Mouse (Mus musculus) testis, adult 2 months (tissue): ENCODE results near the gene Evl. TPM values are rescaled to one million over a fixed set of nuclear protein-coding genes. Genes with fewer than 3 reads are reported as not detected.

Experiments
- H3K27ac ChIP-seq: fragments of 200-500 bp; 2 replicates; pipeline ENCODE4 v1.5.1; 2012; ENCODE audit warnings: low read depth, low read length; ENCODE audit not compliant: control insufficient read depth, insufficient read depth
- H3K27me3 ChIP-seq: fragments of 200-500 bp; 2 replicates; pipeline ENCODE4 v1.6.1; 2012; ENCODE audit warnings: mild to moderate bottlenecking, low read length, moderate library complexity; ENCODE audit not compliant: control insufficient read depth, insufficient read depth
- H3K36me3 ChIP-seq: fragments of 200-500 bp; 2 replicates; pipeline ENCODE4 v1.6.1; 2012; ENCODE audit warnings: mild to moderate bottlenecking, low read length; ENCODE audit not compliant: control insufficient read depth, insufficient read depth
- H3K4me1 ChIP-seq: fragments of 200-500 bp; 2 replicates; pipeline ENCODE4 v1.6.1; 2012; ENCODE audit warnings: low read length; ENCODE audit not compliant: control insufficient read depth, insufficient read depth
- H3K4me3 ChIP-seq: fragments of 200-500 bp; 2 replicates; pipeline ENCODE4 v1.5.1; 2012; ENCODE audit warnings: low read depth, mild to moderate bottlenecking, low read length, moderate library complexity, mixed read lengths; ENCODE audit not compliant: control insufficient read depth
- CTCF ChIP-seq: fragments of 200-500 bp; IDR thresholded peaks from 2 replicates; pipeline ENCODE4 v1.5.1; 2012; ENCODE audit warnings: low read depth, mild to moderate bottlenecking, inconsistent platforms, low read length, moderate library complexity; ENCODE audit not compliant: control insufficient read depth, insufficient read depth, insufficient replicate concordance
- POLR2A ChIP-seq: fragments of 200-500 bp; IDR thresholded peaks from 2 replicates; pipeline ENCODE4 v1.6.1; 2012; ENCODE audit warnings: low read depth, mild to moderate bottlenecking, inconsistent platforms, low read length, moderate library complexity; ENCODE audit not compliant: control insufficient read depth
- polyA plus RNA-seq: library from polyadenylated mRNA; depleted of rRNA; stranded (reverse); fragments of >200 nt; gene quantifications from 2 replicates; pipeline ENCODE4 v1.2.3, GENCODE M21; 2012

Gene Evl
- polyA plus RNA-seq, 1 experiment, result 36.4 TPM

GRCm38 (mm10) chr12:108630741-108631688 is 76.5 kb downstream of the Evl start:
- Histone ChIP-seq H3K27ac (no peak overlapping the region), H3K27me3 (no peaks in the 10 kb centered on the region), H3K4me3 (no peak overlapping the region), H3K36me3 (no peaks in the 10 kb centered on the region), H3K4me1 (peaks cover 3% of the 10 kb centered on the region; the same call in 1 of the 2 replicates)
- no peak for TF ChIP-seq POLR2A
- TF ChIP-seq CTCF, result no peak

DNA sequence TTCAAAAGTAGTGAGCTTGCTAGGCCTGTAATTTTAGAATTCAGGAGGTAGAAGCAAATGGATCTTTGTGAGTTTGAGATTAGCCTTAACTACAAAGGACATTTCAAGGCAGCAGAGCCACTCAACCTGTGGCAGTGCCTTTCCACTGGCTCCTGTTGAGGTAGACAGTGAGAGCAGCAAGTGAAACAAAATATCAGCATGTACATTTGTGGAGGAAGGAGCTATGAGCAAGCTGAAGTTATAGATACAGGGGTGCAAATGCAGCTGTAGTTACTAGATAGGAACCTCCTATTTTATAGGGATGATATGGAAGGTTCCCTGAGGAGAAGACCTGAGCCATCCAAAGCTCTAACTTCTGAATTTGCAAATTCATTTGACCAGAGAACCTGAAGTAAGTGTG is 78.0 kb downstream of the Evl start:
- Histone ChIP-seq H3K4me3 (no peak overlapping the region), H3K4me1 (peaks cover 3% of the 10 kb centered on the region; the same call in 1 of the 2 replicates), H3K27me3 (no peaks in the 10 kb centered on the region), H3K27ac (no peak overlapping the region), H3K36me3 (no peaks in the 10 kb centered on the region)
- no peak for TF ChIP-seq POLR2A
- no peak for TF ChIP-seq CTCF

DNA sequence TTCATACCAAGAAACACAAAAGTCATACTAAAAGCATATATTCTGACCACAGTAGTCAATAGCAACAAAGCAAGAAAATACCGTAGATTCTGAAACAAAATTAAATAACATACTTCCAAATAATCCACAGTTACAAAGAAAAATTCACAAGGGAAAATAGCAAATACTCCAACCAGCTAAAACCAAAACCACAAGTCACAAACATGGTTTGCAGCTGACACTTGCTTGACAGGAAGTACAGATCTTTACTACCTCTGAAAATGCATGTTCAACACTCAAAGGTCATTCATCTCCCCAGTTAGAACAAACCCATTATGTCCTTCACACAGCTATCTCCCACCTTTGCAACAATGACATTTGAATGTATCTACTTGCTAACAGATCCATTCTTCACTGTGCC is 79.5 kb downstream of the Evl start:
- H3K27me3 ChIP-seq, result no peaks in the 10 kb centered on the region
- H3K4me3 ChIP-seq, result no peak overlapping the region
- H3K4me1 ChIP-seq, result no peaks in the 10 kb centered on the region; the same call in 1 of the 2 replicates
- TF ChIP-seq CTCF (no peak), POLR2A (no peak)
- no peaks in the 10 kb centered on the region for H3K36me3 ChIP-seq
- H3K27ac ChIP-seq, result no peak overlapping the region

GRCm38 (mm10) chr12:108635501-108635900 is 81.0 kb downstream of the Evl start:
- TF ChIP-seq CTCF, result no peak
- no peak for TF ChIP-seq POLR2A
- H3K4me1 ChIP-seq, result no peaks in the 10 kb centered on the region
- H3K27me3 ChIP-seq, result no peaks in the 10 kb centered on the region
- no peak overlapping the region for H3K27ac ChIP-seq
- no peak overlapping the region for H3K4me3 ChIP-seq
- H3K36me3 ChIP-seq, result no peaks in the 10 kb centered on the region

- Histone ChIP-seq H3K4me3 (no peak overlapping the region), H3K27me3 (no peaks in the 10 kb centered on the region), H3K36me3 (no peaks in the 10 kb centered on the region), H3K4me1 (no peaks in the 10 kb centered on the region), H3K27ac (no peak overlapping the region)
- TF ChIP-seq POLR2A (no peak), CTCF (no peak)
Measured at GRCm38 (mm10) chr12:108637440-108637839, 82.9 kb downstream of the Evl start.

GRCm38 (mm10) chr12:108639126-108639525 is 84.6 kb downstream of the Evl start:
- Histone ChIP-seq H3K4me1 (no peaks in the 10 kb centered on the region), H3K36me3 (no peaks in the 10 kb centered on the region), H3K4me3 (no peak overlapping the region), H3K27ac (no peak overlapping the region), H3K27me3 (no peaks in the 10 kb centered on the region)
- TF ChIP-seq POLR2A, result no peak

GRCm38 (mm10) chr12:108642019-108642418 is 87.5 kb downstream of the Evl start:
- Histone ChIP-seq H3K4me1 (no peaks in the 10 kb centered on the region), H3K36me3 (no peaks in the 10 kb centered on the region), H3K27me3 (no peaks in the 10 kb centered on the region), H3K4me3 (no peak overlapping the region), H3K27ac (no peak overlapping the region)
- TF ChIP-seq CTCF (no peak), POLR2A (no peak)

DNA sequence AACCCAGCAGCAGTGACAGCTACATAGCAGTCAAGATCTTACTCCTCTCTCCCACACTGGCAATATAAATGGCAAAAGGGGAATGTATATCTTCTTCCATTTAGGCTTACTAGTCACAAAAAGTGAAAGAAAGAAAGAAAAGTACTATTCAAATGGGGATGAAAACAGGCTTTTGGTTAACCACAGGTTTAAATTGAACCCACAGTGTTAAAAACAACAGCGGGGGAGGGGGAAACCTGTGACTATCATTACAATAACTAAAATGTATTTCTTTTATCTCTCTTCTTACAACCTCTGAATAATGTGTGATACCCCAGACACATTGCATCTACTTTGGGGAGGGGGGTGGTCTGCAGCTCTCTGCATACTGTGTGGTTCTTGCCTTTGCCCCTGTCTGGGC is 91.7 kb downstream of the Evl start:
- no peak for TF ChIP-seq POLR2A
- no peak for TF ChIP-seq CTCF
- Histone ChIP-seq H3K27me3 (no peaks in the 10 kb centered on the region), H3K27ac (no peak overlapping the region), H3K36me3 (no peaks in the 10 kb centered on the region), H3K4me3 (no peak overlapping the region), H3K4me1 (no peaks in the 10 kb centered on the region)
